Mouse (Mus musculus) cerebellum, postnatal 36 days (tissue): ENCODE results near the gene Sec24a.

Source experiments
- DNase-seq, 2 experiments: peaks; one replicate each; pipeline ENCODE4 v3.0.0; 2021 to 2022; ENCODE audit warnings: mixed read lengths in 2 of 2

The Sec24a gene

DNA sequence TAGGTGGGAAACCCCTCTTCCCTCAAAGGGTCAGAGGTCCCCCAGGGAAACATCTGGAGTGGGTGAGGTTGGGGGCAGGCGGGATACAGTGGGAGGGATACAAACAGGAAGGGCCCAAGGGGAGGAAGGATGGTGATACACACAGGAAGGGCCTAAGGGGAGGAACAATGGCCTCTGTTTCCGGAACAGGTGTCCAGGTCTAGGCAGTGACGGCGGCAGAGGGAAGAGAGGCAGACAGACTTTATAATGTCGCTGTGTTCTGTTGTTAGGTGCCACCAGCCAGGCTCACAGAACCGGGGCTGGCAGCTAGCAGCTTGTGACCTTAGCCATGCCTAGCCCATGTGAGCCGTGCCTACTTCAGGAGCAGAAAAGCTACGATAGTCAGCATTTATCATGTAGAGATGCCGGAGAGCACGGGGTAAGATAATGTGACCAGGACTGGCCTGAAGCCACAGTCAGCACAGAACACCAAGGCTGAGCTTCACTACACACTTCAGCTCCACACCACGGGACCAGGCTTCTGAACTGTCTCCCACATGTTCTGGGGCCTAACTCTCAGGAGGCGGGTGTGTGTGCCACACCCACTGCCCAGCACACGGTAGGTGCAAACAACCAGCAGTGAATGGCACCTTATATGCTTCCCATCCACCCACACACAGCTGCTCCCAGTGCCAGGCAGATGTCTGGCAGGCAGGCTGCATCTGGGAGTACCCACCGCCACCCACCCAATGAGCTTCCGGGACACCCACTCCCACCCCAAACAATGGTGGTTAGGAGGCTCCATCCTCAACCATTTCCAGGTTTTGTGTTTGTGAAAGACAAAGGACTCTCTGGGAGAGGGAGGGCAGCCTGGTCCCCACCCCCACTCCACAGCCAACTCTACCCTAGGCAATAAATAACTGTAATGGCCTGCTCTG, 116.4 kb downstream of the Sec24a start:
- DNase-seq, result no peak

DNA sequence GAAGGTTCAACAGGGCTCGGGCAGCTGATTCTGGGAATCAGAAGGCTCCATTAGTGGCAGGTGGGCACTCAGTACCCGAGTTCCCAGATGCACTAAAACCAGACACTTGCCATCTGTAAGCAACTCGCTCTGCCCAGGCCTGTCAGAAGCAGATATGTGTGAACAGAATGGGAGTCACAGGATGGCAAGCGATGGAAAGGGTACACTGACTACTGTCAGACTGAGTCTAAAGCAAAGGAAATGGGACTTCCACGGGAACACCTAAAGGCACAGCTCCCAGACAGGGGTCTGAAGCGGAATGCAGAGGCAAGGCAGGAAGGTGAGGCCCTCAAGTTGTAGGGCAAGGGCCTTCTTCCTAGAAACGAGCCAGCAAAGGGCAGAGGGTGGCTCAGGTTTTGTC, 117.2 kb downstream of the Sec24a start:
- no peak for DNase-seq

DNA sequence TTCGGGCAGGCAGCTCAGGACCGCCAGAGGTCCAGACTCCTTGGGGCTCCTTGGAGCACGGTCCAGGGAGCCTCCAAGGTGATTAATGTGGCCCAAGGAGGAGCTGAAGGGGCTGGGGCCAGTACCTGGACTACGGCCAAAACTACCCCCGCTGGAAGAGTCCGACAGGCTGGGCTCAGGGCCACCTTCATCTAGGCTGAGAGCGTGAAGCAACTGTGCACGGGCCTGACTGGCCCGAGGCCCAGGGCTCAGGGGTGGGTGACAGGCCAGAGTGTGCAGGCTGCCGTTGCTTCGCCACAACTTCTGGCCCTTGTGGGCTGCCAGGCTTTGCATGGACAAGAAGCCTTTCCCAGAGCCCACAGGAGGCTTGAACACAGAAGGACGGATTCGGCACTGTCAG, 118.1 kb downstream of the Sec24a start:
- no peak for DNase-seq

DNA sequence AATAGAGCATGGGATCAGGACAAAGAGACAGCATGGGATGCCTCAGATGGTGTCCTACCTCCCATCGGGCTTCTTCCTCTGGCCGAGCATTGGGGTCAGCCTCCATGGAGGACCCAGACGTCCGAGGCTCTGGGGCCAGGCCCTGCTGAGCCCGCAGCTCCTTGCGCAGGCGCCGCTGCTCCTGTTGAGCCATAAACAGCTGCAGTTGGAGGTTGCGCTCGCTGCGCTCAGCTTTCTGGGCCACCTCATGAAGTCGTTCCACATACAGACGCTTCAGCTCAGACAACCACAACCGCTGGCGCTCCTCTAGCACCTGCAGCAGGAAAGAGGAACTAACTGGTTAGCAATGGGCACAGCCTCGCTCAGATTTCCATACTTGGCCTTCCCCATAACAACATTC, 119.2 kb downstream of the Sec24a start:
- no peak for DNase-seq

DNA sequence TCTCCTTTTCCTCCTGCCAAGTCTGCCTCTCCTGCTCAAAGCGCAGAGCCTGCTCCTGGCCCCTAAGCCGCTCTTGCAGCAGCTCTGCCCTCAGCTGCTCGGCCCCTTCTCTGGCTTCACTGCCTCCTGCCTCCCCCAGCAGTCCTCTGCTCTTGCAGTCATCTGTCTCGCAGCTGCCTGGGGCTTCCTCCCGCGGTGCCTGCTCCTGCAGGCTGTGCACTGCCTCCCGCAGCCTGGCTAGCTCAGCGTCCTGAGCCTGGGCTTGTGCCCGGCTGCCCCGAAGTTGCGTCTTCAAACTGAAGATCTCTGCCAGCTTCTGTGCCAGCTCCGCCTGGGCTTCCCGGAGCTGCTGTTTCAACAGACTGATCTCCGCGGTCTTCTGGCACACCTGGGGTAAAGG, 119.7 kb downstream of the Sec24a start:
- DNase-seq, result peak; percentile 41

DNA sequence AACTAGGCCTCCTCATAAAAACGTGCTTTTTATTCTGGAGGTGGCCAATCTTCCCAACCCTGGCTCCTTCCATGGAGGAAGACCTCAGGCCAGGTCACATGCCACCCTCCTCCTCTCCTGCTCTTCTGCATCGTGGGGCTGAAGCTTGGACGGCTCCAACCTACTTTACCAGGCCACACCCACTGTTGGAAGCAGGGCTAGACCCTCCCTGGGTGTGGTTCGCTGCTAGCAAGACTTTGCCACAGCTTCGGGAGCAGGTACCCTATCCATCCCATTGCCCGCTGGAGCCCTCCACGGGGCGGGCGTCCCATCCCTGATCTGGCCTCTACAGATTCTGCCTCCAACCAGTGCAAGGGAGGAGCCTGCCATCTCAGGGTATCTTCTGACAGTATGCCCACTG, 120.2 kb downstream of the Sec24a start:
- no peak for DNase-seq
